8 mouse cellular contexts compared by ENCODE assay signal in the genomic region with DNA sequence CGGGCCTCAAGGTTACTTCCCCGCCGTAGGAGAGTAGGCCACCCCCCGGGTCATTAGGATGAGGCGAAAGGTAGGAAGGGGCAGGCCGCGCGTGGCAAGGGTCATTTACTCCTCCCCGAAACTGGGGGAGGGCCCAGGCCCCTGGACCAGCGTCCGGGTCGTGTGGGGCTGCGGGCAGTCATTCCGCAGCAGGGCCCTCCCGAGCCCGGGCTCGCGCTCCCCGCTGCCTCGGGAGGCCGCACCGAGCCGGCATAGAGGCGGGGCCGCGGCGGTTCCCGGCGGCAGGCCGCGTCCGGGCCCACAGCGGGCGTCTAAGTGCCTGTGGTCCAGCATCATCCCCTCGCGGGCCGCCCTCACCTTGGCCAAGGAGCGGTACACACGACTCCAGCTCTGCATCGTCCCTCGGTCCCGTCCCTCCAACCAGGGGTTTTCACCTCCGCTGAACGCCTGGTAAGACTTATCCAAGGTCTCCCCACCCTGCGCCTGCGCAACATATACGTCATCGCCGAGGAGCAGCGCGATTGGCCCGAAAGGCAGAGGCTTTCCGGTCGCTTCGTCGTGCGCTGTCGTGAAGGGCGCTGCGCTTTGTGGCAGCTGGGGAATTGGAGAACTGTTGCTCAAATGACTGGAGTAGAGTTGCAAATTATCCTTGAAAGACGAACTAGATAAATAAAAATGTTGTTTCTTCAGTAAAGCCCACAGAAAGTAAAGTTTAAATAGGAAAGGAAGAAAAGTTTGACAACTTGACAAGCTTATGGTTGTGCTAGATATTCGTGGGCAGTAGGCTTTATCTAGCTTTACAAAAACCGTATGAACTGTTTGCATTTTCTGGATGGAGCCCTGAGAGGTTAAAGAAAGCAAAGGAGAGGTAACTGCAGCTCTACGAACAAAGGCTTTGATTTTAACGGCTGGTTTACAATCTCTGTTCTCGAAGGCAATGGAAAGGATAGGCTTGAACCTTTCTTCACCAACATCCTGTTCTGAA. TPM values are rescaled to one million over a fixed set of nuclear protein-coding genes. Genes with fewer than 3 reads are reported as not detected.
DNase-seq lines count a peak whose midpoint lies in the region; ATAC-seq lines count a peak whose summit lies in the region.

Gene Dld (minus strand): TSS at position 510 of the 985 bp plus-strand sequence.

- H3K27me3 ChIP-seq in hindbrain, embryonic 12.5 days = no peaks in the 10 kb centered on the region

- H3K36me3 ChIP-seq in hindbrain, embryonic 12.5 days = peaks cover 10% of the 10 kb centered on the region; the same call in 1 of the 2 replicates

- H3K4me2 ChIP-seq in hindbrain, embryonic 12.5 days (replicated peaks) = peak within 1 kb of the TSS; percentile 93

- peak within 1 kb of the TSS; percentile 95 for H3K9ac ChIP-seq in hindbrain, embryonic 12.5 days

- no peaks in the 10 kb centered on the region; the same call in 1 of the 2 replicates for H3K9me3 ChIP-seq in hindbrain, embryonic 12.5 days (replicated peaks)

- peak within 1 kb of the TSS; percentile 98 for H3K4me3 ChIP-seq in hindbrain, embryonic 12.5 days

- ATAC-seq in hindbrain, embryonic 12.5 days (ENCODE audit: low FRiP score) = peak; percentile 100

- H3K4me1 ChIP-seq in hindbrain, embryonic 12.5 days = peaks cover 7% of the 10 kb centered on the region

- peak within 1 kb of the TSS; percentile 77 for H3K27ac ChIP-seq in hindbrain, embryonic 12.5 days

- peak; percentile 98 for DNase-seq in NIH3T3 (ENCODE audit: low read depth)
- peak; percentile 96 to 98 for DNase-seq in cerebellum, postnatal 10 days
- DNase-seq in frontal cortex, postnatal 10 days (ENCODE audit: low spot score in 2 of 2) = peak; percentile 93 to 96
- DNase-seq in layer of hippocampus, postnatal 14 days (ENCODE audit: low spot score in 2 of 2) = peak; percentile 94 to 98
- DNase-seq in lung, postnatal 14 days = peak; percentile 98
- DNase-seq in retina, adult 2 months (ENCODE audit: low read depth, low spot score) = peak; percentile 89
- DNase-seq in thymus, postnatal 36 days = peak; percentile 95 to 96

- WGBS in hindbrain, embryonic 12.5 days = 5% methylated on average over 66 of the region's 66 CpGs

RNA-seq across cellular contexts. Expression of gene Dld, which starts in this region (rescaled TPM):
- 139 and 153 TPM in 2 replicates for polyA plus RNA-seq in hindbrain, embryonic 12.5 days (2016; fragmentation: Nextera tagmentation; extraction: Ambion mirVana)
- 100 to 1,000 TPM; 112 to 121 TPM for total RNA-seq in layer of hippocampus, postnatal 14 days (2021)

Comparison
In these comparisons a context has a peak if more than half of its experiments do, and no peak if none do; other contexts are left out.
1. Peak in every context shown above with its lines: DNase-seq, ATAC-seq, H3K4me3 ChIP-seq and H3K27ac ChIP-seq.